Mouse (Mus musculus) forebrain, embryonic 15.5 days (tissue): ENCODE results near the gene Lrrfip1. TPM values are rescaled to one million over a fixed set of nuclear protein-coding genes. Genes with fewer than 3 reads are reported as not detected.

Experiments used
- ATAC-seq: fragments of 200-750 bp; cut with Nextera tagmentation; replicated peaks from 2 replicates; pipeline ENCODE4 v1.8.0; 2017; ENCODE audit warnings: mild to moderate bottlenecking, moderate TSS enrichment, moderate library complexity
- H3K27ac ChIP-seq: fragments of 300-500 bp; sonication (generic); replicated peaks from 2 replicates; pipeline ENCODE4 v1.5.1; 2015; ENCODE audit warnings: mild to moderate bottlenecking, inconsistent platforms
- H3K27me3 ChIP-seq: fragments of 300-500 bp; sonication (generic); 2 replicates; pipeline ENCODE4 v1.6.1; 2015; ENCODE audit warnings: inconsistent platforms
- H3K36me3 ChIP-seq: fragments of 300-500 bp; sonication (generic); 2 replicates; pipeline ENCODE4 v1.6.1; 2015; ENCODE audit warnings: mild to moderate bottlenecking, inconsistent platforms
- H3K4me1 ChIP-seq: fragments of 300-500 bp; sonication (generic); 2 replicates; pipeline ENCODE4 v1.6.1; 2015; ENCODE audit warnings: inconsistent platforms
- H3K4me2 ChIP-seq: fragments of 300-500 bp; sonication (generic); replicated peaks from 2 replicates; pipeline ENCODE4 v1.6.1; 2015; ENCODE audit warnings: mild to moderate bottlenecking, inconsistent platforms
- H3K4me3 ChIP-seq: fragments of 300-500 bp; sonication (generic); 2 replicates; pipeline ENCODE4 v1.5.1; 2015; ENCODE audit warnings: mild to moderate bottlenecking, inconsistent platforms
- H3K9ac ChIP-seq: fragments of 300-500 bp; sonication (generic); replicated peaks from 2 replicates; pipeline ENCODE4 v1.6.1; 2015; ENCODE audit warnings: mild to moderate bottlenecking, inconsistent platforms
- H3K9me3 ChIP-seq: fragments of 300-500 bp; sonication (generic); 2 replicates; pipeline ENCODE4 v1.6.1; 2016; ENCODE audit warnings: inconsistent platforms
- WGBS: fragments of 180-500 bp; shearing (Covaris S2); methylation state at CpG from one replicate; pipeline ENCODE4 v1.1.7; 2015; ENCODE audit warnings: mixed read lengths; 5-methylcytosine and 5-hydroxymethylcytosine counted together
- polyA plus RNA-seq: library from polyadenylated mRNA; unstranded; fragments of >200 nt; fragmentation: Nextera tagmentation; extraction: Ambion mirVana; gene quantifications from 2 replicates; pipeline ENCODE4 v1.2.1, GENCODE M21; 2015

Gene Lrrfip1
- polyA plus RNA-seq = 37.5 and 38.3 TPM in 2 replicates

GRCm38 (mm10) chr1:90998268-90998890, at the start of gene Lrrfip1:
TSS of gene Lrrfip1 (plus strand) at chr1:90998737.
- ATAC-seq = peak; percentile 84
- Histone ChIP-seq H3K9ac (peak within 1 kb of the TSS; percentile 71), H3K27ac (peak within 1 kb of the TSS; percentile 45; the same call in 1 of the 2 replicates), H3K4me3 (peak within 1 kb of the TSS; percentile 72), H3K36me3 (no peaks in the 10 kb centered on the region), H3K4me2 (peak within 1 kb of the TSS; percentile 94), H3K9me3 (no peaks in the 10 kb centered on the region), H3K27me3 (no peaks in the 10 kb centered on the region), H3K4me1 (peaks cover 16% of the 10 kb centered on the region)
- 2% methylated on average over 59 of the region's 59 CpGs for WGBS

- Histone ChIP-seq H3K36me3 (no peaks in the 10 kb centered on the region), H3K9ac (no peak overlapping the region), H3K4me1 (peaks cover 6% of the 10 kb centered on the region; the same call in 1 of the 2 replicates), H3K27me3 (no peaks in the 10 kb centered on the region), H3K27ac (no peak overlapping the region), H3K9me3 (no peaks in the 10 kb centered on the region), H3K4me2 (no peak overlapping the region), H3K4me3 (no peak overlapping the region)
- ATAC-seq = no peak
- 85% methylated on average over 9 of the region's 9 CpGs for WGBS
These were observed 49.2 kb upstream of the Lrrfip1 start for GRCm38 (mm10) chr1:90949309-90949708.

- Histone ChIP-seq H3K4me3 (no peak overlapping the region), H3K4me2 (no peak overlapping the region), H3K27ac (no peak overlapping the region), H3K9me3 (no peaks in the 10 kb centered on the region), H3K27me3 (no peaks in the 10 kb centered on the region), H3K9ac (no peak overlapping the region), H3K4me1 (peaks cover 6% of the 10 kb centered on the region; the same call in 1 of the 2 replicates), H3K36me3 (no peaks in the 10 kb centered on the region)
- no peak for ATAC-seq
- WGBS = 87% methylated on average over 7 of the region's 7 CpGs
These were observed 46.9 kb upstream of the Lrrfip1 start for GRCm38 (mm10) chr1:90951670-90952069.

GRCm38 (mm10) chr1:90952808-90953207, 45.7 kb upstream of the Lrrfip1 start, which contains the start of gene Prlh:
TSS of gene Prlh (plus strand) at chr1:90953108.
- no peak within 1 kb of the TSS for H3K27ac ChIP-seq
- H3K4me1 ChIP-seq = peaks cover 6% of the 10 kb centered on the region; the same call in 1 of the 2 replicates
- no peak within 1 kb of the TSS for H3K4me2 ChIP-seq
- 92% methylated on average over 8 of the region's 8 CpGs for WGBS
- H3K9ac ChIP-seq = no peak within 1 kb of the TSS
- no peak for ATAC-seq
- H3K4me3 ChIP-seq = no peak within 1 kb of the TSS
- H3K27me3 ChIP-seq = no peaks in the 10 kb centered on the region
- H3K36me3 ChIP-seq = no peaks in the 10 kb centered on the region
- H3K9me3 ChIP-seq = no peaks in the 10 kb centered on the region

- 61% methylated on average over 11 of the region's 11 CpGs for WGBS
- Histone ChIP-seq H3K4me3 (no peak overlapping the region), H3K36me3 (no peaks in the 10 kb centered on the region), H3K4me2 (no peak overlapping the region), H3K27me3 (no peaks in the 10 kb centered on the region), H3K27ac (no peak overlapping the region), H3K9me3 (no peaks in the 10 kb centered on the region), H3K4me1 (peaks cover 6% of the 10 kb centered on the region; the same call in 1 of the 2 replicates), H3K9ac (no peak overlapping the region)
- ATAC-seq = 0 out of 2 replicates have a peak, but pooled peaks have one; percentile 11
These were observed 44.8 kb upstream of the Lrrfip1 start for GRCm38 (mm10) chr1:90953688-90954087.

- Histone ChIP-seq H3K27me3 (no peaks in the 10 kb centered on the region), H3K4me3 (no peak overlapping the region), H3K4me1 (peaks cover 6% of the 10 kb centered on the region; the same call in 1 of the 2 replicates), H3K36me3 (no peaks in the 10 kb centered on the region), H3K27ac (no peak overlapping the region), H3K9me3 (no peaks in the 10 kb centered on the region), H3K4me2 (no peak overlapping the region), H3K9ac (no peak overlapping the region)
- 34% methylated on average over 7 of the region's 7 CpGs for WGBS
- peak; percentile 84 for ATAC-seq
These were observed 42.1 kb upstream of the Lrrfip1 start for GRCm38 (mm10) chr1:90956245-90957096.

- Histone ChIP-seq H3K27ac (no peak overlapping the region), H3K4me2 (no peak overlapping the region), H3K4me3 (no peak overlapping the region), H3K27me3 (no peaks in the 10 kb centered on the region), H3K9ac (no peak overlapping the region), H3K36me3 (no peaks in the 10 kb centered on the region), H3K9me3 (no peaks in the 10 kb centered on the region), H3K4me1 (peaks cover 13% of the 10 kb centered on the region)
- 42% methylated on average over 4 of the region's 4 CpGs for WGBS
- ATAC-seq = no peak
These were observed 36.0 kb upstream of the Lrrfip1 start for GRCm38 (mm10) chr1:90962526-90962925.

GRCm38 (mm10) chr1:90962994-90963393, 35.5 kb upstream of the Lrrfip1 start:
- Histone ChIP-seq H3K4me1 (peaks cover 17% of the 10 kb centered on the region), H3K27me3 (no peaks in the 10 kb centered on the region), H3K36me3 (no peaks in the 10 kb centered on the region), H3K9ac (no peak overlapping the region), H3K9me3 (no peaks in the 10 kb centered on the region), H3K27ac (no peak overlapping the region), H3K4me3 (no peak overlapping the region), H3K4me2 (no peak overlapping the region)
- ATAC-seq = peak; percentile 43; the same call in 1 of the 2 replicates
- 8% methylated on average over 3 of the region's 3 CpGs for WGBS

- Histone ChIP-seq H3K36me3 (no peaks in the 10 kb centered on the region), H3K9ac (no peak overlapping the region), H3K27ac (0 out of 2 replicates have a peak overlapping the region, but pooled peaks have one; percentile 11), H3K4me1 (peaks cover 25% of the 10 kb centered on the region), H3K4me2 (no peak overlapping the region), H3K9me3 (no peaks in the 10 kb centered on the region), H3K27me3 (0 out of 2 replicates have a peak, but pooled peaks cover under 1% of the 10 kb centered on the region), H3K4me3 (no peak overlapping the region)
- 26% methylated on average over 7 of the region's 7 CpGs for WGBS
- ATAC-seq = peak; percentile 55
These were observed 31.0 kb upstream of the Lrrfip1 start for GRCm38 (mm10) chr1:90967583-90967982.

GRCm38 (mm10) chr1:90968649-90969048, 29.9 kb upstream of the Lrrfip1 start:
- no peak for ATAC-seq
- WGBS = 85% methylated on average over 4 of the region's 4 CpGs

GRCm38 (mm10) chr1:90969347-90969784, 29.2 kb upstream of the Lrrfip1 start, which contains the start of gene Rab17:
TSS of gene Rab17 (minus strand) at chr1:90969661.
- Histone ChIP-seq H3K9ac (no peak within 1 kb of the TSS), H3K4me3 (no peak within 1 kb of the TSS), H3K9me3 (no peaks in the 10 kb centered on the region), H3K27ac (no peak within 1 kb of the TSS), H3K4me1 (peaks cover 30% of the 10 kb centered on the region), H3K36me3 (no peaks in the 10 kb centered on the region), H3K4me2 (no peak within 1 kb of the TSS), H3K27me3 (0 out of 2 replicates have a peak, but pooled peaks cover 4% of the 10 kb centered on the region)
- no peak for ATAC-seq
- 43% methylated on average over 9 of the region's 9 CpGs for WGBS

More at GRCm38 (mm10) chr1:90968649-90969048, 29.9 kb upstream of the Lrrfip1 start:
- no peak overlapping the region for H3K4me3 ChIP-seq
- 0 out of 2 replicates have a peak, but pooled peaks cover 4% of the 10 kb centered on the region for H3K27me3 ChIP-seq
- H3K4me2 ChIP-seq = no peak overlapping the region
- H3K27ac ChIP-seq = no peak overlapping the region
- no peak overlapping the region for H3K9ac ChIP-seq
- H3K9me3 ChIP-seq = no peaks in the 10 kb centered on the region
- H3K4me1 ChIP-seq = peaks cover 24% of the 10 kb centered on the region
- H3K36me3 ChIP-seq = no peaks in the 10 kb centered on the region
